Mouse (Mus musculus) ovary, adult 10 weeks (tissue): Measurements from ENCODE around the gene Nr1d2. TPM values are rescaled to one million over a fixed set of nuclear protein-coding genes. Genes with fewer than 3 reads are reported as not detected.

Source experiments
- polyA plus RNA-seq: library from polyadenylated mRNA; stranded (reverse); fragments of 350-450 nt; fragmentation: Illumina TruSeq; extraction: RNeasy Lipid Tissue Mini Kit (QIAGEN cat#74804); gene quantifications from one replicate; pipeline ENCODE4 v1.2.3, GENCODE M21; 2014

Nr1d2 gene
- 180 TPM for polyA plus RNA-seq

GRCm38 (mm10) chr14:18238750-18239731, at the start of gene Nr1d2:
Gene Nr1d2, minus strand, starts transcription at chr14:18239127.

GRCm38 (mm10) chr14:18270529-18271441, 31.9 kb upstream of the Nr1d2 start, which contains the start of the genes Nkiras1 and Rpl15:
Gene Nkiras1, plus strand, starts transcription at chr14:18271136.
Gene Rpl15, minus strand, starts transcription at chr14:18271391.

Other genes starting within 250 kb of the Nr1d2 start
- gene Nkiras1, start 32.0 kb upstream of the Nr1d2 start, polyA plus RNA-seq, result 16.8 TPM
- 385 TPM for gene Rpl15, start 32.3 kb upstream of the Nr1d2 start, polyA plus RNA-seq
- gene Ube2e1, start 92.7 kb upstream of the Nr1d2 start, polyA plus RNA-seq, result 187 TPM